Comparison of ENCODE assay signal across 21 mouse cellular contexts in the genomic region with DNA sequence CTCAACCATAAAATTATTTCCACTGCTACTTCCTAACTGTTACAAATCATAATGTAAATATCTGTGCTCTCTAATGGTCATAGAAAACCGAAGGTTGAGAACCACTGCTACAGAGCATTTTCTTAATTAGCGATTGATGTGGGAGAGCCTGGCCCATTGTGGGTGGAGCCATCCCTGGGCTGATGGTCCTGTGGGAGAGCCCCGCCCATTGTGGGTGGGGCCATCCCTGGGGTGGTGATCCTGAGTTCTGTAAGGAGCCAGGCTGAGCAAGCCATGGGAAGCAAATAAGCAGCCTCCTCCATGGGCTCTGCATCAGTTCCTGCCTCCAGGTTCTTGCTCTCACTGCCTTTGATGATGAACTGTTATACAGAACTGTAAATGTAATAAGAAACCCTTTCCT. TPM values are rescaled to one million over a fixed set of nuclear protein-coding genes. Genes with fewer than 3 reads are reported as not detected.
DNase-seq lines count a peak whose midpoint lies in the region; ATAC-seq and TF ChIP-seq lines count a peak whose summit lies in the region.
"Had no signal": no experiment of that assay in that cellular context is flagged by ENCODE, and none has a peak within 500 bp of the region (broad histone marks: within the 10 kb centered on the region; RNA-seq: fewer than 3 reads in every experiment).

No protein-coding gene starts in this region.

- in situ Hi-C loops in ES-E14 (cut with MboI; ENCODE audit: low sequenced_read_pairs in 2 of 2, unreplicated experiment in 2 of 2) = no loop called here

- no peak overlapping the region for H3K4me2 ChIP-seq in liver, postnatal 0 days (ENCODE audit: low read depth, low read length)
- H3K4me2 ChIP-seq in hindbrain, postnatal 0 days (ENCODE audit: low read depth, low read length) = no peak overlapping the region
- H3K4me2 ChIP-seq: embryonic facial prominence, embryonic 12.5 days; hindbrain, embryonic 14.5 days; intestine, embryonic 15.5 days; limb, embryonic 13.5 days; liver, embryonic 13.5 days; neural tube, embryonic 15.5 days had no signal

- H3K4me3 ChIP-seq in liver, postnatal 0 days (ENCODE audit: low read depth, low read length) = no peak overlapping the region
- no peak overlapping the region for H3K4me3 ChIP-seq in ES-E14 (ENCODE audit: insufficient read depth in 1 of 2, low read depth in 1 of 2, low read length in 2 of 2, poor library complexity in 1 of 2, severe bottlenecking in 1 of 2)
- no peak overlapping the region for H3K4me3 ChIP-seq in hindbrain, postnatal 0 days (ENCODE audit: low read length)
- H3K4me3 ChIP-seq in gastrocnemius, adult 2 months = no peak overlapping the region
- H3K4me3 ChIP-seq: embryonic facial prominence, embryonic 12.5 days; heart, embryonic 10.5 days; intestine, embryonic 15.5 days; limb, embryonic 13.5 days; liver, embryonic 13.5 days; midbrain, embryonic 10.5 days; neural tube, embryonic 15.5 days had no signal

- no peaks in the 10 kb centered on the region for H3K36me3 ChIP-seq in liver, postnatal 0 days (replicated peaks; ENCODE audit: insufficient read depth, low read length)
- peaks cover 12% of the 10 kb centered on the region; the same call in 1 of the 2 replicates for H3K36me3 ChIP-seq in ES-E14 (ENCODE audit: control insufficient read depth, insufficient read depth, low read length, poor library complexity, severe bottlenecking)
- H3K36me3 ChIP-seq in hindbrain, postnatal 0 days (ENCODE audit: insufficient read depth, low read length) = no peaks in the 10 kb centered on the region; the same call in 1 of the 2 replicates
- H3K36me3 ChIP-seq: intestine, embryonic 15.5 days; liver, embryonic 13.5 days; neural tube, embryonic 15.5 days had no signal

- H3K9me3 ChIP-seq in liver, postnatal 0 days (ENCODE audit: low read length) = no peaks in the 10 kb centered on the region
- H3K9me3 ChIP-seq in ES-E14 (ENCODE audit: control insufficient read depth, insufficient read depth, low read depth, low read length) = no peaks in the 10 kb centered on the region
- no peaks in the 10 kb centered on the region for H3K9me3 ChIP-seq in hindbrain, postnatal 0 days (ENCODE audit: low read length)
- H3K9me3 ChIP-seq: embryonic facial prominence, embryonic 12.5 days; heart, embryonic 10.5 days; intestine, embryonic 15.5 days; limb, embryonic 13.5 days; liver, embryonic 13.5 days; midbrain, embryonic 10.5 days; neural tube, embryonic 15.5 days had no signal

- TF ChIP-seq EP300 in liver, postnatal 0 days (IDR thresholded peaks at IDR 0.05; ENCODE audit: low read depth) = no peak

- H3K27me3 ChIP-seq in liver, postnatal 0 days (ENCODE audit: insufficient read depth, low read length) = no peaks in the 10 kb centered on the region
- H3K27me3 ChIP-seq in hindbrain, postnatal 0 days (ENCODE audit: insufficient read depth, low read length) = no peaks in the 10 kb centered on the region
- H3K27me3 ChIP-seq: embryonic facial prominence, embryonic 12.5 days; intestine, embryonic 15.5 days; limb, embryonic 13.5 days; liver, embryonic 13.5 days; neural tube, embryonic 15.5 days had no signal

- no peak for ATAC-seq in liver, postnatal 0 days
- ATAC-seq in hindbrain, postnatal 0 days = no peak
- ATAC-seq: forebrain, postnatal 0 days; intestine, embryonic 15.5 days had no signal

- WGBS in liver, postnatal 0 days (ENCODE audit: insufficient replicate concordance) = 68% methylated on average over 3 of the region's 3 CpGs
- 59% methylated on average over 3 of the region's 3 CpGs for WGBS in hindbrain, postnatal 0 days

- H3K27ac ChIP-seq in liver, postnatal 0 days (ENCODE audit: low read depth) = no peak overlapping the region
- no peak overlapping the region for H3K27ac ChIP-seq in ES-E14 (ENCODE audit: insufficient read depth, low read depth, low read length, poor library complexity, severe bottlenecking)
- no peak overlapping the region for H3K27ac ChIP-seq in hindbrain, postnatal 0 days
- H3K27ac ChIP-seq in gastrocnemius, adult 2 months = no peak overlapping the region
- H3K27ac ChIP-seq: embryonic facial prominence, embryonic 12.5 days; heart, embryonic 10.5 days; hindbrain, embryonic 14.5 days; intestine, embryonic 15.5 days; limb, embryonic 13.5 days; liver, embryonic 13.5 days; midbrain, embryonic 10.5 days; neural tube, embryonic 15.5 days had no signal

- no peak overlapping the region for H3K9ac ChIP-seq in liver, postnatal 0 days (replicated peaks)
- H3K9ac ChIP-seq in ES-E14 (ENCODE audit: insufficient read depth, low read depth, low read length, poor library complexity, severe bottlenecking) = no peak overlapping the region
- H3K9ac ChIP-seq in hindbrain, postnatal 0 days (replicated peaks; ENCODE audit: low read length) = no peak overlapping the region
- H3K9ac ChIP-seq: embryonic facial prominence, embryonic 12.5 days; forebrain, postnatal 0 days; hindbrain, embryonic 14.5 days; intestine, embryonic 15.5 days; limb, embryonic 13.5 days; liver, embryonic 13.5 days; neural tube, embryonic 15.5 days had no signal

- peak; percentile 24 for DNase-seq in embryo, embryonic 10.5 days (ENCODE audit: low spot score)
- DNase-seq in embryo, embryonic 11 days = no peak
- DNase-seq in liver (peak; percentile 55), ES-E14 (ENCODE audit: low read depth, low spot score) (peak; percentile 86), ZHBTc4 (ENCODE audit: low read depth, low spot score) (peak; percentile 94)
- DNase-seq in liver, postnatal 0 days = no peak
- DNase-seq in hindbrain, postnatal 0 days (ENCODE audit: low spot score) = no peak
- no peak for DNase-seq in gastrocnemius, adult 2 months
- DNase-seq: cerebellum, adult 9-11 months; forebrain, postnatal 0 days; heart, postnatal 4 days; liver, embryonic 13.5 days; thymus, adult 2 months; thymus, postnatal 4 days had no signal

- TF ChIP-seq CTCF in liver, postnatal 0 days (IDR thresholded peaks at IDR 0.05; ENCODE audit: low read depth) = no peak
- TF ChIP-seq CTCF in hindbrain, postnatal 0 days (IDR thresholded peaks at IDR 0.05; ENCODE audit: low read depth) = no peak
- TF ChIP-seq CTCF in gastrocnemius, adult 2 months (IDR thresholded peaks at IDR 0.05) = no peak

- intact Hi-C loops in gastrocnemius, adult 2 months (cut with DNase I) = no loop called here

- 0 out of 2 replicates have a peak, but pooled peaks cover 2% of the 10 kb centered on the region for H3K4me1 ChIP-seq in liver, postnatal 0 days (ENCODE audit: insufficient read depth)
- H3K4me1 ChIP-seq in ES-E14 (ENCODE audit: control insufficient read depth in 2 of 2, insufficient read depth in 2 of 2, low read length in 2 of 2, poor library complexity in 1 of 2) = peaks cover 2 to 7% of the 10 kb centered on the region in 2 experiments; a peak in 2 of 4 replicates
- H3K4me1 ChIP-seq in hindbrain, postnatal 0 days (ENCODE audit: insufficient read depth, low read length) = no peaks in the 10 kb centered on the region
- H3K4me1 ChIP-seq: intestine, embryonic 15.5 days; neural tube, embryonic 15.5 days had no signal

TF ChIP-seq in ES-E14, 5 proteins besides CTCF, POLR2A, EP300 and RAD21:
- no peak for TF ChIP-seq ZNF384 (IDR thresholded peaks at IDR 0.05; ENCODE audit: low read depth, low read length)
- TF ChIP-seq CHD2 (IDR thresholded peaks at IDR 0.05; ENCODE audit: low read depth, low read length) = no peak
- TF ChIP-seq HCFC1 (IDR thresholded peaks at IDR 0.05; ENCODE audit: borderline replicate concordance, insufficient read depth, low read length) = no peak
- TF ChIP-seq ZC3H11A (IDR thresholded peaks at IDR 0.05; ENCODE audit: borderline replicate concordance, low read depth, low read length) = no peak
- TF ChIP-seq MAFK (IDR thresholded peaks at IDR 0.05; ENCODE audit: insufficient read depth, low read depth, low read length) = no peak

RNA-seq across cellular contexts. Expression of gene Kdm2b, which starts 27.7 kb away (rescaled TPM):
- 7.6 and 8.3 TPM in 2 replicates for polyA plus RNA-seq in liver, postnatal 0 days (2015; fragmentation: Nextera tagmentation; extraction: Ambion mirVana)
- 66.1 and 68.6 TPM in 2 replicates for total RNA-seq in ES-E14 (2012; rRNA removed)
- total RNA-seq in hindbrain, postnatal 0 days (2014; rRNA removed) = 75.7 and 87.3 TPM in 2 replicates
- 59.7 and 60.9 TPM in 2 replicates for polyA plus RNA-seq in hindbrain, postnatal 0 days (2015; fragmentation: Nextera tagmentation; extraction: Ambion mirVana)
- 10 to 100 TPM; 11.5 to 13.3 TPM for total RNA-seq in gastrocnemius, adult 2 months (2021)

RNA-seq across cellular contexts. Expression of gene Orai1, which starts 53.0 kb away (rescaled TPM):
- 12.4 and 13.1 TPM in 2 replicates for polyA plus RNA-seq in liver, postnatal 0 days (2015; fragmentation: Nextera tagmentation; extraction: Ambion mirVana)
- 20.0 and 33.4 TPM in 2 replicates for total RNA-seq in ES-E14 (2012; rRNA removed)
- total RNA-seq in hindbrain, postnatal 0 days (2014; rRNA removed) = 20.9 and 27.2 TPM in 2 replicates
- polyA plus RNA-seq in hindbrain, postnatal 0 days (2015; fragmentation: Nextera tagmentation; extraction: Ambion mirVana) = 16.8 and 18.3 TPM in 2 replicates
- 10 to 100 TPM; 32.1 to 38.7 TPM for total RNA-seq in gastrocnemius, adult 2 months (2021)

Comparison
In these comparisons a context has a peak if more than half of its experiments do, and no peak if none do; other contexts are left out.
1. DNase-seq: peak in embryo, embryonic 10.5 days (single experiment), liver (single experiment), ES-E14 (single experiment) and ZHBTc4 (single experiment); none in embryo, embryonic 11 days (single experiment), liver, postnatal 0 days (single experiment), hindbrain, postnatal 0 days (single experiment) and gastrocnemius, adult 2 months (single experiment).